Mouse (Mus musculus): ENCODE measurements around the gene Fitm2.

- no peak for TF ChIP-seq EP300 (IDR thresholded peaks at IDR 0.05; ENCODE audit: low read depth)
- no peak for TF ChIP-seq CTCF (IDR thresholded peaks at IDR 0.05; ENCODE audit: low read depth)
Observed at GRCm38 (mm10) chr2:163471136-163471535, 1.3 kb downstream of the Fitm2 start.
